Mouse (Mus musculus) brain, embryonic 14.5 days (tissue): ENCODE measurements at regions not wholly inside any gene's neighbourhood (a gene's known extent, or its start where the extent isn't known, plus 50 kb on each side); places are given as distances from the start of the nearest gene placed in this dataset.

Experiments used
- CTCF ChIP-seq: fragments of 200-500 bp; IDR thresholded peaks from 2 replicates; pipeline ENCODE4 v1.5.1; 2012; ENCODE audit warnings: inconsistent platforms, mild to moderate bottlenecking, moderate library complexity, borderline replicate concordance; ENCODE audit not compliant: insufficient read depth, insufficient read length; ENCODE audit errors: extremely low read depth
- POLR2A ChIP-seq: fragments of 200-500 bp; IDR thresholded peaks from 2 replicates; pipeline ENCODE4 v1.6.1; 2012; ENCODE audit warnings: mild to moderate bottlenecking, inconsistent platforms, borderline replicate concordance; ENCODE audit not compliant: poor library complexity, insufficient read depth, insufficient read length, severe bottlenecking; ENCODE audit errors: extremely low read depth

- TF ChIP-seq CTCF (peak; percentile 45; the same call in 1 of the 2 replicates), POLR2A (no peak)
Observed at GRCm38 (mm10) chr9:102436378-102436777, 69.2 kb upstream of the Ky start.
